Mouse (Mus musculus) forebrain, embryonic 14.5 days (tissue): ENCODE data around the gene Fam53b. TPM values are rescaled to one million over a fixed set of nuclear protein-coding genes. Genes with fewer than 3 reads are reported as not detected.

Experiments
- ATAC-seq: fragments of 200-750 bp; cut with Nextera tagmentation; 2 replicates; pipeline ENCODE4 v1.8.0; 2017; ENCODE audit warnings: mild to moderate bottlenecking, moderate library complexity
- DNase-seq: peaks from one replicate; pipeline ENCODE4 v3.0.0-alpha.2; 2015; ENCODE audit warnings: low spot score
- H3K27ac ChIP-seq: fragments of 300-500 bp; sonication (generic); 2 replicates; pipeline ENCODE4 v1.5.1; 2014; ENCODE audit warnings: low read depth, mild to moderate bottlenecking, control low read depth, low read length, moderate library complexity
- H3K27me3 ChIP-seq: fragments of 300-500 bp; sonication (generic); replicated peaks from 2 replicates; pipeline ENCODE4 v1.6.1; 2014; ENCODE audit warnings: low read length, control low read depth, mixed read lengths; ENCODE audit not compliant: control insufficient read depth, insufficient read depth
- H3K36me3 ChIP-seq: fragments of 300-500 bp; sonication (generic); 2 replicates; pipeline ENCODE4 v1.6.1; 2014; ENCODE audit warnings: low read length, control low read depth; ENCODE audit not compliant: control insufficient read depth, insufficient read depth
- H3K4me1 ChIP-seq: fragments of 300-500 bp; sonication (generic); 2 replicates; pipeline ENCODE4 v1.6.1; 2014; ENCODE audit warnings: antibody characterized with exemption, low read length, control low read depth; ENCODE audit not compliant: control insufficient read depth, insufficient read depth
- H3K4me2 ChIP-seq: fragments of 300-500 bp; sonication (generic); 2 replicates; pipeline ENCODE4 v1.6.1; 2014; ENCODE audit warnings: mild to moderate bottlenecking, control low read depth, low read length
- H3K4me3 ChIP-seq: fragments of 300-500 bp; sonication (generic); 2 replicates; pipeline ENCODE4 v1.5.1; 2014; ENCODE audit warnings: low read depth, low read length, control low read depth
- H3K9ac ChIP-seq: fragments of 300-500 bp; sonication (generic); 2 replicates; pipeline ENCODE4 v1.6.1; 2014; ENCODE audit warnings: mild to moderate bottlenecking, low read length, control low read depth, moderate library complexity
- H3K9me3 ChIP-seq: fragments of 300-500 bp; sonication (generic); replicated peaks from 2 replicates; pipeline ENCODE4 v1.6.1; 2016; ENCODE audit warnings: low read length, control low read depth, mixed read lengths; ENCODE audit not compliant: control insufficient read depth
- WGBS: fragments of 180-500 bp; shearing (Covaris S2); extraction: QIAGEN DNeasy Blood & Tissue Kit; methylation state at CpG from one replicate; pipeline ENCODE4 v1.1.7; 2014; 5-methylcytosine and 5-hydroxymethylcytosine counted together
- polyA plus RNA-seq: library from polyadenylated mRNA; unstranded; fragments of >200 nt; fragmentation: Nextera tagmentation; extraction: Ambion mirVana; gene quantifications from 2 replicates; pipeline ENCODE4 v1.2.1, GENCODE M21; 2014

Fam53b gene
- polyA plus RNA-seq, 1 experiment from 2014 or later, result 17.1 TPM

GRCm38 (mm10) chr7:132786522-132786921 lies 27.2 kb downstream of the Fam53b start:
- ATAC-seq (peak; percentile 20; the same call in 1 of the 2 replicates), DNase-seq (no peak)
- Histone ChIP-seq H3K9me3 (no peaks in the 10 kb centered on the region), H3K27ac (no peak overlapping the region), H3K27me3 (no peaks in the 10 kb centered on the region), H3K4me3 (no peak overlapping the region), H3K4me1 (peaks cover 18% of the 10 kb centered on the region), H3K4me2 (no peak overlapping the region), H3K9ac (no peak overlapping the region), H3K36me3 (no peaks in the 10 kb centered on the region)
- WGBS, result 44% methylated on average over 4 of the region's 4 CpGs

- Histone ChIP-seq H3K27ac (no peak overlapping the region), H3K9ac (no peak overlapping the region), H3K4me2 (no peak overlapping the region), H3K9me3 (no peaks in the 10 kb centered on the region), H3K27me3 (no peaks in the 10 kb centered on the region), H3K4me3 (no peak overlapping the region), H3K4me1 (peaks cover 23% of the 10 kb centered on the region), H3K36me3 (no peaks in the 10 kb centered on the region)
- DNase-seq (no peak), ATAC-seq (no peak)
- WGBS, result 74% methylated on average over 7 of the region's 7 CpGs
These were observed 27.7 kb downstream of the Fam53b start for GRCm38 (mm10) chr7:132786011-132786410.

GRCm38 (mm10) chr7:132784101-132784500 lies 29.6 kb downstream of the Fam53b start:
- no peaks in the 10 kb centered on the region for H3K27me3 ChIP-seq
- H3K9me3 ChIP-seq, result no peaks in the 10 kb centered on the region
- no peak overlapping the region for H3K4me3 ChIP-seq
- peaks cover 34% of the 10 kb centered on the region for H3K4me1 ChIP-seq
- ATAC-seq, result no peak
- H3K27ac ChIP-seq, result no peak overlapping the region
- no peak for DNase-seq
- WGBS, result 83% methylated on average over 5 of the region's 5 CpGs
- H3K4me2 ChIP-seq, result no peak overlapping the region
- no peaks in the 10 kb centered on the region for H3K36me3 ChIP-seq
- no peak overlapping the region for H3K9ac ChIP-seq

- DNase-seq, result no peak
- H3K36me3 ChIP-seq, result peaks cover 20% of the 10 kb centered on the region
These were observed 31.8 kb downstream of the Fam53b start for GRCm38 (mm10) chr7:132781850-132782249.

GRCm38 (mm10) chr7:132781130-132781814 lies 32.4 kb downstream of the Fam53b start:
- no peak overlapping the region for H3K4me3 ChIP-seq
- DNase-seq, result peak; percentile 75
- no peaks in the 10 kb centered on the region for H3K27me3 ChIP-seq
- H3K36me3 ChIP-seq, result peaks cover 26% of the 10 kb centered on the region
- H3K4me2 ChIP-seq, result no peak overlapping the region
- H3K9ac ChIP-seq, result peak overlapping the region; percentile 18; the same call in 1 of the 2 replicates
- peak; percentile 76 for ATAC-seq
- H3K9me3 ChIP-seq, result no peaks in the 10 kb centered on the region
- H3K27ac ChIP-seq, result peak overlapping the region; percentile 77
- peaks cover 26% of the 10 kb centered on the region for H3K4me1 ChIP-seq
- 18% methylated on average over 7 of the region's 7 CpGs for WGBS

More at GRCm38 (mm10) chr7:132781850-132782249, 31.8 kb downstream of the Fam53b start:
- Histone ChIP-seq H3K27ac (peak overlapping the region; percentile 77), H3K9ac (no peak overlapping the region), H3K4me1 (peaks cover 31% of the 10 kb centered on the region), H3K9me3 (no peaks in the 10 kb centered on the region), H3K27me3 (no peaks in the 10 kb centered on the region), H3K4me3 (no peak overlapping the region), H3K4me2 (no peak overlapping the region)
- ATAC-seq, result no peak
- WGBS, result 53% methylated on average over 6 of the region's 6 CpGs

GRCm38 (mm10) chr7:132780611-132781010 lies 33.1 kb downstream of the Fam53b start:
- Histone ChIP-seq H3K4me1 (peaks cover 21% of the 10 kb centered on the region), H3K27me3 (no peaks in the 10 kb centered on the region), H3K4me2 (no peak overlapping the region), H3K9me3 (no peaks in the 10 kb centered on the region), H3K36me3 (peaks cover 33% of the 10 kb centered on the region), H3K27ac (peak overlapping the region; percentile 30; the same call in 1 of the 2 replicates), H3K4me3 (no peak overlapping the region), H3K9ac (no peak overlapping the region)
- peak; percentile 59 for ATAC-seq
- peak; percentile 59 for DNase-seq
- WGBS, result 21% methylated on average over 4 of the region's 4 CpGs

- no peak overlapping the region for H3K9ac ChIP-seq
- DNase-seq, result no peak
- peaks cover 42% of the 10 kb centered on the region for H3K36me3 ChIP-seq
- ATAC-seq, result no peak
- 90% methylated on average over 13 of the region's 13 CpGs for WGBS
- H3K9me3 ChIP-seq, result no peaks in the 10 kb centered on the region
- no peak overlapping the region for H3K27ac ChIP-seq
- no peak overlapping the region for H3K4me3 ChIP-seq
- H3K4me1 ChIP-seq, result peaks cover 21% of the 10 kb centered on the region
- no peaks in the 10 kb centered on the region for H3K27me3 ChIP-seq
- no peak overlapping the region for H3K4me2 ChIP-seq
These were observed 35.1 kb downstream of the Fam53b start for GRCm38 (mm10) chr7:132778630-132779029.

GRCm38 (mm10) chr7:132777728-132778453 lies 35.8 kb downstream of the Fam53b start:
- Histone ChIP-seq H3K27ac (no peak overlapping the region), H3K27me3 (no peaks in the 10 kb centered on the region), H3K4me3 (no peak overlapping the region), H3K9ac (no peak overlapping the region), H3K4me2 (no peak overlapping the region), H3K4me1 (peaks cover 21% of the 10 kb centered on the region), H3K36me3 (peaks cover 44% of the 10 kb centered on the region), H3K9me3 (no peaks in the 10 kb centered on the region)
- WGBS, result 86% methylated on average over 1 of the region's 1 CpGs
- DNase-seq, result no peak
- no peak for ATAC-seq

GRCm38 (mm10) chr7:132777117-132777516 lies 36.6 kb downstream of the Fam53b start:
- Histone ChIP-seq H3K9ac (no peak overlapping the region), H3K4me1 (peaks cover 21% of the 10 kb centered on the region), H3K4me2 (no peak overlapping the region), H3K4me3 (no peak overlapping the region), H3K27me3 (no peaks in the 10 kb centered on the region), H3K9me3 (no peaks in the 10 kb centered on the region), H3K36me3 (peaks cover 48% of the 10 kb centered on the region), H3K27ac (0 out of 2 replicates have a peak overlapping the region, but pooled peaks have one; percentile 5)
- 90% methylated on average over 7 of the region's 7 CpGs for WGBS
- no peak for DNase-seq
- no peak for ATAC-seq
